Mouse (Mus musculus): ENCODE measurements at regions not wholly inside any gene's neighbourhood (a gene's known extent, or its start where the extent isn't known, plus 50 kb on each side); places are given as distances from the start of the nearest gene placed in this dataset.

DNA sequence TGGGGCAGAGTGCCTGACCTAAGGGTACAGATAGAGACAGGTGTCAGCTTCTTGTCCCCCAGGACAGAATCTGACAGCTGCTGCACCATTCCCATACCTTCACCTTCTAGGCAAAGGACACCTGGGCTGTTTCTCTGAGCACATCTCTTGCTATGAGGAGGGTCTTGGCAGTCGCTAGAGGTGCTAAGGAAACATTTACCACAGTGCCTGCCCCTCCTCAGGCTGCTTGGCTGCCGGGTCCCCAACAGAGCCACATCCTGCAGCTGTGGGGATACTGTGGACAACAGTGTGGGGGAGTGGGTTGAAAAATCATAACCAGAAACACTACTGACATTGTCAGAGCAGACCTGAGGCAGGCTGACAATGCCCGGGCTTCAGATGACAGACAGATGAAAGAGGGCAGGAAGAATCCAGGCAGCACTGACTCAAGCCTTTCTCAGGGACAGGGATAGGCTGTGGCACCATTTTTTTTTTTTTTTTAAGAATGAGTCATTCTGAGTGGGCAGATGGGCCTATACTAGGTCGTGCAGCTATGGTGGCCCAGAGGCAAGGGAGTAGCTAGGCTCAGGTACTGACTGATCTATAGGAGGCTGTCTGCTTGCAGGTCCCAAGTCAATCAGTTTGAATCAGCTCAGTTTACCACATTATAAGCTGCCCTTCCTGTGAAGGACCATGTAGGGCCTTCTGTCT lies 150.7 kb upstream of the A230072I06Rik start:
- H3K4me1 ChIP-seq (replicated peaks), result peaks cover 27% of the 10 kb centered on the region
- peak; percentile 32 for ATAC-seq (ENCODE audit: low FRiP score)
- no peak overlapping the region for H3K4me3 ChIP-seq
- H3K9me3 ChIP-seq, result no peaks in the 10 kb centered on the region
- 17% methylated on average over 4 of the region's 4 CpGs for WGBS
- 0 out of 2 replicates have a peak overlapping the region, but pooled peaks have one; percentile 2 for H3K9ac ChIP-seq
- H3K27ac ChIP-seq, result peak overlapping the region; percentile 81
- H3K4me2 ChIP-seq, result peak overlapping the region; percentile 23; the same call in 1 of the 2 replicates
- no peaks in the 10 kb centered on the region for H3K36me3 ChIP-seq
- peaks cover 64% of the 10 kb centered on the region for H3K27me3 ChIP-seq

DNA sequence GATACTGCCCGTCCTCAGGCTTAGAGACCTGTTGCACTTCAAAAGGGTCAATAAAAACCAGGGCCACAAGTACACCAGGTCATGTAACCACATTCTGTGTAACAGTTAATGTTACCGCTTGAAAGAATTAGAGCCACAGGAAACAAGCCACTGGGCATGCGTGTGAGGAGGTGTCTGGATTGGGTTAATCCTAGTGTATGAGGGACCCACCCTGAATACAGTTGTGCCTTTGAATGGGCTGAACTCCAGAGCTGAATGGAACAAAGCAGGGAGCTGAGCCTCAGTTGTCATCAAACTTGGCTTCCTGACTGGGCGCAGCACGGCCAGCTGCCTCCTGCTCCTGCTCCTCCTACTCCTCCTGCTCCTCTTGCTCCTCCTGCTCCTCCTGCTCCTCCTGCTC lies 148.0 kb upstream of the A230072I06Rik start:
- Histone ChIP-seq H3K27me3 (peaks cover 76% of the 10 kb centered on the region), H3K27ac (no peak overlapping the region), H3K36me3 (no peaks in the 10 kb centered on the region), H3K9me3 (no peaks in the 10 kb centered on the region), H3K4me2 (no peak overlapping the region), H3K4me3 (no peak overlapping the region), H3K4me1 (replicated peaks) (peaks cover 32% of the 10 kb centered on the region), H3K9ac (no peak overlapping the region)
- ATAC-seq (ENCODE audit: low FRiP score), result no peak
- 63% methylated on average over 5 of the region's 5 CpGs for WGBS

DNA sequence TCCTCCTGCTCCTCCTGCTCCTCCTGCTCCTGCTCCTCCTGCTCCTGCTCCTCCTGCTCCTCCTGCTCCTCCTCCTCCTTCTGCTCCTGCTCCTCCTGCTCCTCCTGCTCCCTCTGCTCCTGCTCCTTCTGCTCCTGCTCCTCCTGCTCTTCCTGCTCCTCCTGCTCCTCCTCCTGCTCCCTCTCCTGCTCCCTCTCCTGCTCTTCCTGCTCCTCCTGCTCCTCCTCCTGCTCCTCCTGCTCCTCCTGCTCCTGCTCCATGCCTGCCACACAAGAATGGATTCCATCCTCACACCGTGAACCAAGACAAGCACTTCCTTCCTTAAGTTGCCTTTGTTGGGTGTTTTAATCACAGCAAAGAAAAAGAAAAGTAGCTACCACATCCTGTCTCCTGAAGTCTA lies 144.4 kb upstream of the A230072I06Rik start:
- Histone ChIP-seq H3K4me2 (no peak overlapping the region), H3K4me1 (replicated peaks) (peaks cover 24% of the 10 kb centered on the region), H3K9ac (no peak overlapping the region), H3K4me3 (no peak overlapping the region), H3K36me3 (no peaks in the 10 kb centered on the region), H3K27ac (no peak overlapping the region), H3K9me3 (no peaks in the 10 kb centered on the region), H3K27me3 (peaks cover 94% of the 10 kb centered on the region)
- no peak for ATAC-seq (ENCODE audit: low FRiP score)
- 67% methylated on average over 1 of the region's 1 CpGs for whole genome bisulfite sequencing

DNA sequence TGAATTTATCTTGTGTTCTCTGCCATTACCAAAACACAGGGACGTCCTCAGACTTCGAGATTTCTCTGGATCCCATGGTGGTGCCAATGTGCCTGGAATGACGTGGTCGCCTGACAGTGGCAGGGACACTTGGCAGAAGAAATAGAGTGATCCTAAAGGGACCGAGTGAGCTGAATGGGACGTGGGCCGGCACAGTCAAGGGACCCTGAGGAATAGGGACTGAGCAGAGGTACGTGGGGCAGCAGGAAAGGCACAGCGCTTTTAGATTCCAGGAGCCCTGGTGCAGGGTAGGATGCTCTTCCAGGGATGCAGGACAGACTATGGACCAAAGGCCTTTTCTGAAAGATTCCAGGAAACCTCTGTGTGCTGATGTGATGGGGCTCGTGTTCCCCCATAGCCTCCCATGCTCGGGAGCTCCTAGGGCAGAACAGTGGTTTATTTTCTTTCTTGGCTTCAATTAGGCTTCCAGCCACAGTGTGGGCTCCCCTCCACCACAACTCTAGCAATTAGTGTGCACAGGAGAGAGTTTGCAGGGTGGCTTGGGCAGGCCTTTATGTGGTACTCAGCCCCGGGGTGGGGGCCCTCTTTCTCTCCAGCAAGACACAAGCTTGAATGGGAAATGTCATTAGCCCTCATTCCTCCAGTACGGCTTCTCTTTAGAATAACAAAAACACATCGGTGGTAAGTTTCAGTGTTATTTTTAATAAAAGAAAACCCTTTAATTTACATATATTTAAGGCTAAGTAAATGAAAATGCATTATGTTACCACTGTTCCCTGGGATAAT lies 143.0 kb upstream of the A230072I06Rik start:
- Histone ChIP-seq H3K4me2 (no peak overlapping the region), H3K27me3 (peaks cover 94% of the 10 kb centered on the region), H3K9me3 (no peaks in the 10 kb centered on the region), H3K27ac (peak overlapping the region; percentile 35; the same call in 1 of the 2 replicates), H3K4me1 (replicated peaks) (peaks cover 33% of the 10 kb centered on the region), H3K9ac (no peak overlapping the region), H3K36me3 (no peaks in the 10 kb centered on the region), H3K4me3 (no peak overlapping the region)
- 58% methylated on average over 14 of the region's 14 CpGs for WGBS
- ATAC-seq (ENCODE audit: low FRiP score), result 0 out of 2 replicates have a peak, but pooled peaks have one; percentile 52

DNA sequence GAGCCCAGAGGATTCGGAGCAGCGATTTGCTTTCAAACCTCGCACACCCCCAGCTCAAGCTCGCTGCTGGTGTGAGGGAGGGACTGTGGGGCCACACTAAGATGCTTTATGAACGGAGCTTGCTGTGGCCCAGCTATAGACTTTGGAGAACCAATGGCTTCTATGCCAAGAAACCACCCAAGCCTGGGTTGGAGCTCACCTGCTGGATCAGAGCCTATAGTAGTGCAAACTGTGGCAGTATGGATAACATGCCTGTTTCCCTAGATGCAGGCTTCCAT lies 142.5 kb upstream of the A230072I06Rik start:
- ATAC-seq (ENCODE audit: low FRiP score), result no peak
- no peaks in the 10 kb centered on the region for H3K36me3 ChIP-seq
- H3K4me2 ChIP-seq, result no peak overlapping the region
- no peaks in the 10 kb centered on the region for H3K9me3 ChIP-seq
- peaks cover 33% of the 10 kb centered on the region for H3K4me1 ChIP-seq (replicated peaks)
- 41% methylated on average over 5 of the region's 5 CpGs for whole genome bisulfite sequencing
- H3K27me3 ChIP-seq, result peaks cover 94% of the 10 kb centered on the region
- H3K4me3 ChIP-seq, result no peak overlapping the region
- H3K27ac ChIP-seq, result no peak overlapping the region
- H3K9ac ChIP-seq, result no peak overlapping the region

DNA sequence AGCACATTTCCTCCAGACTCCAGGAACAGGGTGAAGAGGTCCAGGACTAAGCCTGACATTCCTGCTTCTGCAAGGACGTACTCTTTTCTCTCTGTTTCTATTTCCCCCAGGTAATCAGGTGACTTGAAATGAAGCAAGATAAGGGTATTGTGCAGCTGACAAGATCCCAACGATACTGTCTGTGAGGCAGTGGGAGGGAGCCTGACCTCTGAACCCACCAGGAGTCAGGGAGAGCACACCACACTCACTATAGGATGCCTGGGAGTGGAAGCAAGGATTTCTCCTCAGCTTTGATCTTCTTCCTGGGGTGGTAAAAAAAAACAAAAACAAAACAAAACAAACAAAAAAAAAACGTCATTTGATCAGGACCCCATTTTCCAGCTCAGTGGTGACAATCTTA lies 141.1 kb upstream of the A230072I06Rik start:
- WGBS, result 27% methylated on average over 3 of the region's 3 CpGs
- no peaks in the 10 kb centered on the region for H3K36me3 ChIP-seq

DNA sequence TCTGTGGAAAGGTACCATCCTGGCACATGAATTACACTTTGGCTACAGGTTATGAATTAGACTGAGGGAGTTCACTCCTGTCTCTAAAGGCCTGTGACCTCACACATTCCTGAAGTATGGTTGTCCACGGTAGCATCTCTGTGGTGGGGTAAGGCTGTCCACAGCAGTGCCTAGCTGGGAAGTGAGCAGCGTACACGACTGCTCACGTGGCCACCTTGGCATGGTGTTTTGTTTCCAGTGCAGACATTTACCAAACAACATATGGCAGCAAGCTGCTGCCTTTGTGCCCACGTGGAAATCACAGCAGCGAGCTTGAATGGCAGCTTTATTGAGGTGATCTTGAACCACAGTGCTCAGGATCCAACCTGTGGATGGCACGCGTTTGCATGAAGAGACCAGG lies 140.7 kb upstream of the A230072I06Rik start:
- Histone ChIP-seq H3K4me2 (no peak overlapping the region), H3K36me3 (no peaks in the 10 kb centered on the region), H3K4me1 (replicated peaks) (peaks cover 33% of the 10 kb centered on the region), H3K27me3 (peaks cover 87% of the 10 kb centered on the region), H3K27ac (no peak overlapping the region), H3K9me3 (no peaks in the 10 kb centered on the region), H3K9ac (no peak overlapping the region), H3K4me3 (no peak overlapping the region)
- no peak for ATAC-seq (ENCODE audit: low FRiP score)
- 52% methylated on average over 8 of the region's 8 CpGs for WGBS

More for the DNA sequence above, 141.1 kb upstream of the A230072I06Rik start:
- no peak for ATAC-seq (ENCODE audit: low FRiP score)
- no peak overlapping the region for H3K9ac ChIP-seq
- H3K27ac ChIP-seq, result no peak overlapping the region
- H3K4me3 ChIP-seq, result no peak overlapping the region
- peaks cover 33% of the 10 kb centered on the region for H3K4me1 ChIP-seq (replicated peaks)
- H3K27me3 ChIP-seq, result peaks cover 91% of the 10 kb centered on the region
- H3K4me2 ChIP-seq, result no peak overlapping the region
- no peaks in the 10 kb centered on the region for H3K9me3 ChIP-seq

DNA sequence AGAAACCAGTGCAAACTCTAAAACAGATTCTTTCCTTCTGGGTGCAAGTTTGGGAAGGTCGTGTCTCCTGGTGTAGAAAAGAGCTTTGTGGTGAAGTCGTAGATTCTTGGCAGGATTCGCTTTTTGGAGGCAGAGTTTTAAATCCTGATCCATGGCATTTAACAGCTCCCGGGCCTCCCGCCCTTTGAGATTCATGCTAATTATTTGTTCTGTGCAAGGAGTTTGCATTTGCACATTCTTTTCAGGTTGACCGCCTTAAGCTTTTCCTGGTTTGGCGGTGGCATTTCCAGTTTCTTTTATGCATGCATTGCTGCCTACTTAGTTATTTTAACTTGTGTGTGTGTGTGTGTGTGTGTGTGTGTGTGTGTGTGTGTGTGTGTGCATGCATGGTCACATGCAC lies 126.9 kb upstream of the A230072I06Rik start:
- no peak overlapping the region for H3K4me3 ChIP-seq
- no peaks in the 10 kb centered on the region for H3K4me1 ChIP-seq (replicated peaks)
- peaks cover 49% of the 10 kb centered on the region for H3K27me3 ChIP-seq
- 35% methylated on average over 7 of the region's 7 CpGs for WGBS
- no peaks in the 10 kb centered on the region for H3K36me3 ChIP-seq
- H3K27ac ChIP-seq, result no peak overlapping the region
- ATAC-seq (ENCODE audit: low FRiP score), result no peak
- no peak overlapping the region for H3K4me2 ChIP-seq
- H3K9me3 ChIP-seq, result no peaks in the 10 kb centered on the region
- H3K9ac ChIP-seq, result no peak overlapping the region

DNA sequence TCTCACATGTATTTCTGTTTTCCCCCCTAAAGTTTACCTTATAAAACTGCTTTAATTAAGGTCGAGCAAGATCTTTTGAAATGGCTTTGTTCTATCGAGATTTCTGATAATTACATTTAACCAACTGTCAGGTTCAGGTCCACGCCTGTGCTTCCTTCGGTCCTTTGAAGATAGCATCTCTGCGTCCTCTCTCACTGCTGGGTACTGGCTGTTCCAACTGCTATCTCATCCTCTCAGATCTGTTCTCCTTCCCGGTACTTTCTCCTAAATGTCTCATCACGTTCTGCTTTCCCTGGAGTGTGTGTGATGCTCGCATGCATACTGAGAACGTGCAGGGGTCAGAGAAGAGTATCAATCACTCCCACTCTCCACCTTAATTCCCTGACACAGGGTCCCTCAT lies 125.8 kb upstream of the A230072I06Rik start:
- H3K27me3 ChIP-seq, result peaks cover 50% of the 10 kb centered on the region
- 73% methylated on average over 9 of the region's 9 CpGs for WGBS
- no peak for ATAC-seq (ENCODE audit: low FRiP score)

DNA sequence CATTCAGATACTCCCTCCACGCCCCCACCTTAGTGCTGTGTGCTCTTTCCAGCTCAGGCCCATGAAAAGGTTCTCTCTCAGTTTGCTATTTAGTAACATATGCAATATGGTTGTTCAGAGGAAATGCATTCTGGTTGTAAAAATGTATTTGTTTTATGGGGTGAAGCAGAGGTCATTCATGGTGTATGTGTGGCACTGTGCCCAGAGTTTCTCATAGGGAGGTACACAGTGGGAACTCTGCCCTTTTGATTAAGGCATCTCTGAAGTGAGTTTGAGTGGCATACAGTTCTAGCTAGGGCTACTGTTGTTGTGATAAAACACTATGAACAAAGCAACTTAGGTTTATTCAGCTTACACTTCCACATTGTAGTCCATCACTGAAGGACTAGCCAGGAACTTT lies 121.7 kb upstream of the A230072I06Rik start:
- 92% methylated on average over 1 of the region's 1 CpGs for WGBS
- Histone ChIP-seq H3K4me2 (no peak overlapping the region), H3K9me3 (no peaks in the 10 kb centered on the region), H3K4me1 (replicated peaks) (no peaks in the 10 kb centered on the region), H3K36me3 (no peaks in the 10 kb centered on the region), H3K27ac (no peak overlapping the region), H3K4me3 (no peak overlapping the region), H3K27me3 (peaks cover 34% of the 10 kb centered on the region), H3K9ac (no peak overlapping the region)
- ATAC-seq (ENCODE audit: low FRiP score), result no peak

More for the DNA sequence above, 125.8 kb upstream of the A230072I06Rik start:
- Histone ChIP-seq H3K4me2 (no peak overlapping the region), H3K36me3 (no peaks in the 10 kb centered on the region), H3K4me3 (no peak overlapping the region), H3K4me1 (replicated peaks) (no peaks in the 10 kb centered on the region), H3K9ac (no peak overlapping the region), H3K27ac (no peak overlapping the region), H3K9me3 (no peaks in the 10 kb centered on the region)

DNA sequence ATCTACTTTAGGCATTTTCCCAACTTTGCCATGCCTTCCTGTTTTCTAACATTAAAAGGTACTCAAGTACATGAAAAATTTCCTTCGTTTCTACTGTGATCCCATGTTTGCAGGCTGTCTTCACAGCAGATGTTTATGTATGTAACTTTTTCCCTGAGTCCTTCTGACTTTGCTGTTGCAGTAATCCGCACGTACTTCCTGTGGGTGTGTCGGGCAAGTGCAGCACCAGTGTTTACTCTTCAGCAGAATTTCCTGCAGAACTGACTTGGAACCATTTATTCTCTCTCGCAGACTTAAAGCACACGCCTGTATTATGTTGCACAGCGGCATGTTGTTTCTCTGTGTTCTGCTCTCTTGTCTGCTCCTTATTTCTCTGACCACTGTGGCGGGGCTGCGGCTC lies 120.4 kb upstream of the A230072I06Rik start:
- peaks cover 10% of the 10 kb centered on the region for H3K4me1 ChIP-seq (replicated peaks)
- no peak for ATAC-seq (ENCODE audit: low FRiP score)
- H3K27ac ChIP-seq, result no peak overlapping the region
- H3K9me3 ChIP-seq, result no peaks in the 10 kb centered on the region
- peaks cover 37% of the 10 kb centered on the region for H3K27me3 ChIP-seq
- H3K36me3 ChIP-seq, result no peaks in the 10 kb centered on the region
- H3K4me2 ChIP-seq, result no peak overlapping the region
- WGBS, result 91% methylated on average over 9 of the region's 9 CpGs
- no peak overlapping the region for H3K9ac ChIP-seq
- H3K4me3 ChIP-seq, result no peak overlapping the region

DNA sequence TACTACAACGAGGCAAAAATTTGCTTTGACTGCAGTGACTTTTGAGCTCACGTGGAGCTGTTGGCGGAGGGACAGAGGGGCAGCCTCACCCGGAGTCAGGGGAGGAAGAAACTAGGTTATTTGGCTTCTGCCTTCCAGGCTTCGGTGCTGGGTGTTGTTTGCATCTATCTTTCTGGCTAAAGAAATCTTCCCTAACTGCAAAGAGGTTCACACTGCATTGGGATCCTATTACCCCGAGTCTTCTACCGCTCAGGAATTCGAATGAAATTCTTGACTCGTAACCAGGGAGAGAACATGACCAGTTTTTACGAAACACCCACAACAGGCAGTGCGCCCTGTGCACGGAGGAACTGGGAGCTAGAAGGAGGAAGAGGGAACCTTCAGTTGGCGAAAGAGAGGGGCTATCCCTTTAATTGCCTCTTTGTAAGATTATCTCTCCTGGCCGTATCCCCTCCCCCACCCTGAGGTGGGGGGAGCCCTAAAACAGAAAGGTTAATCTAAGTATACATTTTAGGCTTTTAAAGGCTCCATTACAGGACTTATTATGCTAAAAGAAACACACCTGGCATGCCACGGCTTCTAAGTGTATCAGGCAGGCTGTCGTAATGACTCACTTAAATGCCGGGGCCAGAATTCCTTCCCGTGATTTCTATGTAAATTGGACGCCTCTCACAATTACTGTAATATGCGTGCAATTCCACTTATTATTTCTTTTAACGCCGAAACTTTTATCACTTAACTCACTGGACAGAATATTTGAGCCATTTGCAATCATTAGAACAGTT lies 115.5 kb upstream of the A230072I06Rik start:
- no peaks in the 10 kb centered on the region for H3K9me3 ChIP-seq
- H3K27me3 ChIP-seq, result peaks cover 58% of the 10 kb centered on the region
- peak overlapping the region; percentile 8; the same call in 1 of the 2 replicates for H3K4me3 ChIP-seq
- no peaks in the 10 kb centered on the region for H3K36me3 ChIP-seq
- ATAC-seq (ENCODE audit: low FRiP score), result no peak
- H3K4me2 ChIP-seq, result peak overlapping the region; percentile 39
- no peak overlapping the region for H3K9ac ChIP-seq
- no peak overlapping the region for H3K27ac ChIP-seq
- H3K4me1 ChIP-seq (replicated peaks), result peaks cover 36% of the 10 kb centered on the region
- 15% methylated on average over 22 of the region's 22 CpGs for WGBS

All from hindbrain, embryonic 13.5 days (tissue).